Mouse (Mus musculus) kidney, embryonic 14.5 days (tissue): ENCODE results near the gene Lrrc27. TPM values are rescaled to one million over a fixed set of nuclear protein-coding genes. Genes with fewer than 3 reads are reported as not detected.

Experiments used
- ATAC-seq: fragments of 200-750 bp; cut with Nextera tagmentation; 2 replicates; pipeline ENCODE4 v1.8.0; 2017; ENCODE audit warnings: moderate number of reproducible peaks, mild to moderate bottlenecking, moderate TSS enrichment, moderate library complexity; ENCODE audit not compliant: low FRiP score, low TSS enrichment
- H3K27ac ChIP-seq: fragments of 300-500 bp; sonication (generic); 2 replicates; pipeline ENCODE4 v1.5.1; 2014; ENCODE audit warnings: low read depth, mild to moderate bottlenecking, low read length, moderate library complexity, mixed read lengths
- H3K27me3 ChIP-seq: fragments of 300-500 bp; sonication (generic); 2 replicates; pipeline ENCODE4 v1.6.1; 2014; ENCODE audit warnings: mild to moderate bottlenecking, low read length; ENCODE audit not compliant: control insufficient read depth, insufficient read depth
- H3K36me3 ChIP-seq: fragments of 300-500 bp; sonication (generic); 2 replicates; pipeline ENCODE4 v1.6.1; 2014; ENCODE audit warnings: low read length, mixed read lengths; ENCODE audit not compliant: control insufficient read depth, insufficient read depth
- H3K4me1 ChIP-seq: fragments of 300-500 bp; sonication (generic); 2 replicates; pipeline ENCODE4 v1.6.1; 2014; ENCODE audit warnings: low read length, mixed read lengths; ENCODE audit not compliant: control insufficient read depth, insufficient read depth
- H3K4me2 ChIP-seq: fragments of 300-500 bp; sonication (generic); replicated peaks from 2 replicates; pipeline ENCODE4 v1.6.1; 2014; ENCODE audit warnings: low read depth, mild to moderate bottlenecking, low read length
- H3K4me3 ChIP-seq: fragments of 300-500 bp; sonication (generic); 2 replicates; pipeline ENCODE4 v1.5.1; 2014; ENCODE audit warnings: mild to moderate bottlenecking, low read length
- H3K9ac ChIP-seq: fragments of 300-500 bp; sonication (generic); 2 replicates; pipeline ENCODE4 v1.6.1; 2014; ENCODE audit warnings: low read depth, mild to moderate bottlenecking, low read length, moderate library complexity
- H3K9me3 ChIP-seq: fragments of 300-500 bp; sonication (generic); 2 replicates; pipeline ENCODE4 v1.6.1; 2016; ENCODE audit warnings: low read length; ENCODE audit not compliant: control insufficient read depth
- whole genome bisulfite sequencing: fragments of 180-500 bp; shearing (Covaris S2); extraction: QIAGEN DNeasy Blood & Tissue Kit; methylation state at CpG from one replicate; pipeline ENCODE4 v1.1.7; 2014; 5-methylcytosine and 5-hydroxymethylcytosine counted together
- polyA plus RNA-seq: library from polyadenylated mRNA; unstranded; fragments of >200 nt; fragmentation: Nextera tagmentation; extraction: Ambion mirVana; gene quantifications from 2 replicates; pipeline ENCODE4 v1.2.1, GENCODE M21; 2014

Lrrc27 gene
- polyA plus RNA-seq, 1 experiment from 2014 or later, result 6.6 TPM

GRCm38 (mm10) chr7:139282037-139282436, 69.2 kb downstream of the Lrrc27 start:
- no peaks in the 10 kb centered on the region for H3K36me3 ChIP-seq

DNA sequence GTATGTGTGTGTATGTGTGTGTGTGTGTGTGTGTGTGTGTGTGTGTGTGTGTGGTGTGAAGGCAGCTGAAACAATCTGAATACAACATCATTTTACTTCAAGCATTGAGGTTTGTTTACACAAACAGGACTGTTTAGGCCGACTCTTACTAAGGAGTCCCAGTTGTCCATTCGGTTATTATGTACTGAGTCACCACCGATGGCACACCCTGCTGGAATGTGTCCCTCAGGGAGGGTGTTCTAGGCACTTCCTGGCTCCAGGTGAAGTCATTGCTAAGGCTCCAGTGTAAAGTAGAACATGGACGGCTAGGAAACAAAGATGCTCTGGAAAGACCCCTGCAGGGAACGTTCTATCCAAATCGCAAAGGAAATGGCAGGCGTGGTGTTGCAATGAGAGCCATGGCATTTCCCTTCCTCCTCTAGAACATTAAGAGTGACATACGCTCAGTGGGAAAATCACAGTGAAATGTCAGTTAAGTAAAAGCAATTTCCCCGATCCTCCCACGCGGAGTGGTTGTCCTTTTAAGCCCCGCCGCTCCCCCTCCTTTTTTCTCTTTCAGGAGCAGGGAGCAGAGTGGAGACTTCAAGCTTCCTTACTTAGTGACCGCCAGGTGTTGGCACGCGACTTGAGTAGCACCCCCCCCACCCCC, 72.6 kb downstream of the Lrrc27 start:
- no peak overlapping the region for H3K4me2 ChIP-seq
- ATAC-seq, result no peak
- WGBS, result 56% methylated on average over 16 of the region's 16 CpGs
- no peak overlapping the region for H3K4me3 ChIP-seq
- no peak overlapping the region for H3K9ac ChIP-seq
- H3K36me3 ChIP-seq, result no peaks in the 10 kb centered on the region
- peaks cover 5% of the 10 kb centered on the region; the same call in 1 of the 2 replicates for H3K4me1 ChIP-seq
- no peaks in the 10 kb centered on the region for H3K27me3 ChIP-seq
- H3K27ac ChIP-seq, result no peak overlapping the region
- no peaks in the 10 kb centered on the region for H3K9me3 ChIP-seq

More at GRCm38 (mm10) chr7:139282037-139282436, 69.2 kb downstream of the Lrrc27 start:
- H3K4me3 ChIP-seq, result no peak overlapping the region
- no peak overlapping the region for H3K9ac ChIP-seq
- 76% methylated on average over 3 of the region's 3 CpGs for WGBS
- no peaks in the 10 kb centered on the region for H3K27me3 ChIP-seq
- H3K27ac ChIP-seq, result no peak overlapping the region
- no peaks in the 10 kb centered on the region for H3K9me3 ChIP-seq
- no peak for ATAC-seq
- peaks cover 7% of the 10 kb centered on the region; the same call in 1 of the 2 replicates for H3K4me1 ChIP-seq
- H3K4me2 ChIP-seq, result no peak overlapping the region

DNA sequence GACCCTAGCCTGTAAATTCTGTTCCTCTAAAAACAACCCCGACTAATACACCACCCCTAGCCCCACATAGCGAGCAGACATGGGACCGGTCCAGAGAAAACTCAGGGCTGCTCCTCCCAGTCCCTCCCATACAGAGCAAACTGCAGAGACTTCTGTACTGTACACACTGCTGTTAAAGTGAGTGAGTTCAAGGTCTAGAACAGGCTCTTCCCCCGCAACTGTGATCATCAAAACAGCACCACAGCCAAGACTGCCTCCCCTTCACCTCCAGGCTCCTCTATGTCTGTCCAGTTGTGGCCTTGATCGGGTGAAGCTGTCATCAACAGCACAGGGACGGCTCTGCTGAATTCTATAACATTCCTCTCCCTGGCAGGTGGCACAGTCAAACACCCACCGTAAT, 75.8 kb downstream of the Lrrc27 start:
- no peaks in the 10 kb centered on the region for H3K36me3 ChIP-seq
- ATAC-seq, result no peak
- no peak overlapping the region for H3K4me3 ChIP-seq
- H3K4me2 ChIP-seq, result no peak overlapping the region
- no peak overlapping the region for H3K27ac ChIP-seq
- no peaks in the 10 kb centered on the region for H3K4me1 ChIP-seq
- H3K27me3 ChIP-seq, result no peaks in the 10 kb centered on the region
- no peaks in the 10 kb centered on the region for H3K9me3 ChIP-seq
- no peak overlapping the region for H3K9ac ChIP-seq
- WGBS, result 80% methylated on average over 7 of the region's 7 CpGs

Other genes with a start within 250 kb of the Lrrc27 start
- 17.5 and 21.6 TPM in 2 replicates for gene Dpysl4, start 127.0 kb upstream of the Lrrc27 start, polyA plus RNA-seq
- gene Stk32c, start 319 bp downstream of the Lrrc27 start, polyA plus RNA-seq, result 0.29 TPM in 1 of 2 replicates, not detected in the other
- 5.3 and 7.3 TPM in 2 replicates for gene Pwwp2b, start 35.5 kb downstream of the Lrrc27 start, polyA plus RNA-seq
- 19.6 and 26.1 TPM in 2 replicates for gene Inpp5a, start 176.1 kb downstream of the Lrrc27 start, polyA plus RNA-seq